Mouse (Mus musculus): Measurements from ENCODE around the gene Icam1. TPM values are rescaled to one million over a fixed set of nuclear protein-coding genes. Genes with fewer than 3 reads are reported as not detected.

Icam1 gene
- total and polyA plus RNA-seq, 3 experiments, result 70.6 to 202 (median 102) TPM

DNA sequence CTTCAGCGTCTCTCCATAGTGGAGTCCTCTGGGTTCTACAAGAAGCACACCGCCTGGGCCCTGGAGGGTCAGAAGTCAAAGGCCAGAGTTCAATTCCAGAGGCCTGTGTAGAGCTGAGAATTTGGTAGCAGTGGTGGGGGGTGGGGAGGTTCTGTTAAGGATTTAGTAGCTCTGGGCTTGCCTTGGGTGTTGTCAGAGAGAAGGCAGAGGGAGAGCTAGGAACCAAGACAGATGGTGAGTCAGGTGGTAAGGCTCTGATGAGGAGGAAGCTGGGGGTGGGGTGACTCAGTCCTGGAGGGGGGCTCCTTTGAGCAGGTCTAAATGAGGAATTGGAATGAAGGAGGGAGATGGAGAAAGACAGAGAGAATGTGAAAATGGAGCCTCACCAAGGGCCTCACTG is 47.1 kb downstream of the Icam1 start:
- dilution Hi-C loops (cut with MboI; ENCODE audit: extremely low pct_ligation_motif_present, extremely low pct_unique_long_range_greater_than_20kb, low sequenced_read_pairs), result no loop called here
- H3K9ac ChIP-seq (ENCODE audit: insufficient read depth, low read depth), result no peak overlapping the region

DNA sequence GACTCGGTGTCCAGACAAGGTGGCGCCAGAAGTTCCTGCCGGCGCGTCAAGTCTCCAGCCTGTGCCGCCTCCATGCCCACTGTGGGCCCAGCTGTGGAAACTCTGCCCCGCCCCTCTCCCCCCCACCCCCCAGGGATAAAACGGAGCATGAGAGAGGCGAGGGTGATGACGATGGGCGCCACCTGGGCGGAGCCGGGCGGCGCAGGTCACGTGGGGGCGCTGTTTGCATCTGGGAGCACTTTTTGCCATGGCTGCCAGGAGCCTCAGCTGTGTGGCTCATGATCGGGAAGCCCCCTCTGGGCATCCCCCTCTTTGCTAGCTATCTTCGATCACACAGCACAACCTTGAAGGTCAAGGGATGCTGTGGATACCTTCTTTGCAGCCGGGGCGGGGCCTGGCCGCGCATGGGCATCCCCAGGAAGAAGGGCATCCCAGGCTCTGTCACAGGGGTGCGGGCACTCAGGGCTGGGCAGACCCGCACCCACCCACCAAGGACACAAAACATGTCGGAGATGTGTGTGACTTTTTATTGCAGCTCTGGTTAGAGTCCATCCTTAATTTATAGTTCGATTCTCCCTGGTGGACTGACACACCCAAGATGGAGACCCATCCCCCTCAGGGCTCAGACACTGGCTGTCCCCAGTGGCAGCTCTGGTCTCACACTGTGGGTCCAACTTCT is 51.4 kb downstream of the Icam1 start, which contains the start of gene Zglp1:
Gene Zglp1 (minus strand): TSS at position 88 of the 679 bp plus-strand sequence.
- in situ Hi-C loops (cut with MboI; ENCODE audit: low pct_ligation_motif_present, low pct_unique_long_range_greater_than_20kb, low sequenced_read_pairs), result no loop called here

More for the DNA sequence above, 47.1 kb downstream of the Icam1 start:
- Histone ChIP-seq H3K4me1 (ENCODE audit: control insufficient read depth in 1 of 2, insufficient read depth in 2 of 2) (peaks cover 0 to 14% of the 10 kb centered on the region in 2 experiments; a peak in 2 of 4 replicates), H3K4me2 (ENCODE audit: insufficient read depth, low read depth, poor library complexity, severe bottlenecking) (no peak overlapping the region), H3K9me3 (replicated peaks; ENCODE audit: low read length) (no peaks in the 10 kb centered on the region), H3K79me2 (replicated peaks; ENCODE audit: control insufficient read depth, extremely low read depth, insufficient read depth, poor library complexity, severe bottlenecking) (no peaks in the 10 kb centered on the region), H3K4me3 (replicated peaks in 1 of 3; ENCODE audit: low read depth in 2 of 3, low read length in 2 of 3, poor library complexity in 1 of 3) (no peak overlapping the region), H3K36me3 (replicated peaks in 1 of 2; ENCODE audit: control insufficient read depth in 1 of 2, insufficient read depth in 1 of 2, low read length in 1 of 2) (peaks cover 49 to 63% of the 10 kb centered on the region in 2 experiments), H3K27ac (ENCODE audit: insufficient read depth, low read depth) (no peak overlapping the region), H3K27me3 (replicated peaks) (no peaks in the 10 kb centered on the region)
- in situ Hi-C loops (cut with MboI; ENCODE audit: low pct_ligation_motif_present, low pct_unique_long_range_greater_than_20kb, low sequenced_read_pairs), result no loop called here
- TF ChIP-seq IRF4 (IDR thresholded peaks at IDR 0.05; ENCODE audit: low read depth, low read length) (no peak), RCOR1 (conservative IDR thresholded peaks at IDR 0.05; ENCODE audit: low read depth, low read length) (no peak), GABPA (IDR thresholded peaks at IDR 0.05; ENCODE audit: insufficient replicate concordance, low read depth, low read length) (no peak), ZKSCAN1 (IDR thresholded peaks at IDR 0.05; ENCODE audit: borderline replicate concordance, low read depth, low read length) (no peak), SMC3 (IDR thresholded peaks at IDR 0.05; ENCODE audit: low read depth, low read length) (no peak), USF1 (IDR thresholded peaks at IDR 0.05; ENCODE audit: low read depth, low read length) (no peak), POLR2AphosphoS2 (IDR thresholded peaks at IDR 0.05; ENCODE audit: low read depth, low read length) (no peak), ZMIZ1 (IDR thresholded peaks at IDR 0.05; ENCODE audit: low read depth, low read length) (no peak), ETS1 (conservative IDR thresholded peaks at IDR 0.05; ENCODE audit: low read depth, low read length) (no peak), HCFC1 (IDR thresholded peaks at IDR 0.05; ENCODE audit: low read depth, low read length) (no peak), POLR2A (IDR thresholded peaks at IDR 0.05; ENCODE audit: low read depth, low read length) (no peak), MXI1 (IDR thresholded peaks at IDR 0.05; ENCODE audit: low read depth, low read length) (no peak), MEF2A (IDR thresholded peaks at IDR 0.05; ENCODE audit: borderline replicate concordance, low read depth, low read length) (no peak), PAX5 (IDR thresholded peaks at IDR 0.05; ENCODE audit: low read length) (no peak), KAT2A (IDR thresholded peaks at IDR 0.05; ENCODE audit: insufficient replicate concordance, low read length) (no peak)
- DNase-seq (ENCODE audit: extremely low read depth), result no peak

More for the DNA sequence above, 51.4 kb downstream of the Icam1 start, which contains the start of gene Zglp1:
- Histone ChIP-seq H3K4me1 (ENCODE audit: control insufficient read depth in 1 of 2, insufficient read depth in 2 of 2) (peaks cover 8 to 35% of the 10 kb centered on the region in 2 experiments), H3K9me3 (replicated peaks; ENCODE audit: low read length) (no peaks in the 10 kb centered on the region), H3K4me3 (replicated peaks in 1 of 3; ENCODE audit: low read depth in 2 of 3, low read length in 2 of 3, poor library complexity in 1 of 3) (no peak within 1 kb of the TSS), H3K4me2 (ENCODE audit: insufficient read depth, low read depth, poor library complexity, severe bottlenecking) (no peak within 1 kb of the TSS), H3K27ac (ENCODE audit: insufficient read depth, low read depth) (no peak within 1 kb of the TSS), H3K9ac (ENCODE audit: insufficient read depth, low read depth) (no peak within 1 kb of the TSS), H3K36me3 (replicated peaks in 1 of 2; ENCODE audit: control insufficient read depth in 1 of 2, insufficient read depth in 1 of 2, low read length in 1 of 2) (peaks cover 65 to 86% of the 10 kb centered on the region in 2 experiments), H3K79me2 (replicated peaks; ENCODE audit: control insufficient read depth, extremely low read depth, insufficient read depth, poor library complexity, severe bottlenecking) (peaks cover 26% of the 10 kb centered on the region), H3K27me3 (replicated peaks) (no peaks in the 10 kb centered on the region)
- no peak for DNase-seq (ENCODE audit: extremely low read depth)
- dilution Hi-C loops (cut with MboI; ENCODE audit: extremely low pct_ligation_motif_present, extremely low pct_unique_long_range_greater_than_20kb, low sequenced_read_pairs), result no loop called here
- TF ChIP-seq USF1 (IDR thresholded peaks at IDR 0.05; ENCODE audit: low read depth, low read length) (no peak), KAT2A (IDR thresholded peaks at IDR 0.05; ENCODE audit: insufficient replicate concordance, low read length) (no peak), JUN (IDR thresholded peaks at IDR 0.05; ENCODE audit: insufficient read depth, low read depth, low read length) (no peak), POLR2AphosphoS2 (IDR thresholded peaks at IDR 0.05; ENCODE audit: low read depth, low read length) (no peak), CTCF (conservative IDR thresholded peaks at IDR 0.05 in 1 of 2, IDR thresholded peaks at IDR 0.05 in 1 of 2; ENCODE audit: low read depth in 2 of 2, low read length in 2 of 2) (no peak), HCFC1 (IDR thresholded peaks at IDR 0.05; ENCODE audit: low read depth, low read length) (no peak)

All from CH12.LX (cell line).